Mouse (Mus musculus): ENCODE measurements around the gene Jazf1. TPM values are rescaled to one million over a fixed set of nuclear protein-coding genes. Genes with fewer than 3 reads are reported as not detected.

The Jazf1 gene
- polyA plus RNA-seq, 1 experiment from 2014 or later, result 59.3 TPM

GRCm38 (mm10) chr6:52982175-52982574 is 86.3 kb downstream of the Jazf1 start:
- no peak overlapping the region for H3K4me3 ChIP-seq (ENCODE audit: low read depth, low read length)
- no peaks in the 10 kb centered on the region for H3K9me3 ChIP-seq (replicated peaks; ENCODE audit: control insufficient read depth, low read length, poor library complexity, severe bottlenecking)
- no peaks in the 10 kb centered on the region for H3K27me3 ChIP-seq (ENCODE audit: control insufficient read depth, insufficient read depth, low read depth, low read length)
- 91% methylated on average over 6 of the region's 6 CpGs for WGBS
- H3K4me1 ChIP-seq (ENCODE audit: control insufficient read depth, insufficient read depth, low read length), result no peaks in the 10 kb centered on the region
- no peak overlapping the region for H3K9ac ChIP-seq (ENCODE audit: low read depth, low read length)
- no peak overlapping the region for H3K4me2 ChIP-seq (ENCODE audit: low read length)
- no peaks in the 10 kb centered on the region for H3K36me3 ChIP-seq (ENCODE audit: control insufficient read depth, insufficient read depth, low read length)
- no peak for ATAC-seq
- no peak overlapping the region for H3K27ac ChIP-seq (ENCODE audit: low read length)

- WGBS, result 95% methylated on average over 6 of the region's 6 CpGs
- no peak for ATAC-seq
- Histone ChIP-seq H3K4me3 (ENCODE audit: low read depth, low read length) (no peak overlapping the region), H3K9me3 (replicated peaks; ENCODE audit: control insufficient read depth, low read length, poor library complexity, severe bottlenecking) (no peaks in the 10 kb centered on the region), H3K9ac (ENCODE audit: low read depth, low read length) (no peak overlapping the region), H3K4me1 (ENCODE audit: control insufficient read depth, insufficient read depth, low read length) (no peaks in the 10 kb centered on the region), H3K36me3 (ENCODE audit: control insufficient read depth, insufficient read depth, low read length) (no peaks in the 10 kb centered on the region), H3K27ac (ENCODE audit: low read length) (no peak overlapping the region), H3K4me2 (ENCODE audit: low read length) (no peak overlapping the region), H3K27me3 (ENCODE audit: control insufficient read depth, insufficient read depth, low read depth, low read length) (no peaks in the 10 kb centered on the region)
These were observed 88.9 kb downstream of the Jazf1 start for GRCm38 (mm10) chr6:52979503-52979902.

- no peak overlapping the region for H3K27ac ChIP-seq (ENCODE audit: low read length)
- H3K9ac ChIP-seq (ENCODE audit: low read depth, low read length), result no peak overlapping the region
- H3K36me3 ChIP-seq (ENCODE audit: control insufficient read depth, insufficient read depth, low read length), result no peaks in the 10 kb centered on the region
- 84% methylated on average over 5 of the region's 5 CpGs for WGBS
- ATAC-seq, result no peak
- H3K27me3 ChIP-seq (ENCODE audit: control insufficient read depth, insufficient read depth, low read depth, low read length), result no peaks in the 10 kb centered on the region
- no peak overlapping the region for H3K4me3 ChIP-seq (ENCODE audit: low read depth, low read length)
- H3K4me2 ChIP-seq (ENCODE audit: low read length), result no peak overlapping the region
- H3K9me3 ChIP-seq (replicated peaks; ENCODE audit: control insufficient read depth, low read length, poor library complexity, severe bottlenecking), result no peaks in the 10 kb centered on the region
- no peaks in the 10 kb centered on the region for H3K4me1 ChIP-seq (ENCODE audit: control insufficient read depth, insufficient read depth, low read length)
These were observed 95.1 kb downstream of the Jazf1 start for GRCm38 (mm10) chr6:52973351-52973750.

GRCm38 (mm10) chr6:52972138-52972537 is 96.3 kb downstream of the Jazf1 start:
- no peaks in the 10 kb centered on the region for H3K36me3 ChIP-seq (ENCODE audit: control insufficient read depth, insufficient read depth, low read length)
- H3K4me1 ChIP-seq (ENCODE audit: control insufficient read depth, insufficient read depth, low read length), result 0 out of 2 replicates have a peak, but pooled peaks cover 2% of the 10 kb centered on the region
- no peaks in the 10 kb centered on the region for H3K9me3 ChIP-seq (replicated peaks; ENCODE audit: control insufficient read depth, low read length, poor library complexity, severe bottlenecking)
- H3K4me3 ChIP-seq (ENCODE audit: low read depth, low read length), result no peak overlapping the region
- no peak for ATAC-seq
- no peak overlapping the region for H3K27ac ChIP-seq (ENCODE audit: low read length)
- H3K9ac ChIP-seq (ENCODE audit: low read depth, low read length), result no peak overlapping the region
- WGBS, result 81% methylated on average over 7 of the region's 7 CpGs
- no peak overlapping the region for H3K4me2 ChIP-seq (ENCODE audit: low read length)
- H3K27me3 ChIP-seq (ENCODE audit: control insufficient read depth, insufficient read depth, low read depth, low read length), result no peaks in the 10 kb centered on the region

- H3K27ac ChIP-seq (ENCODE audit: low read length), result no peak overlapping the region
- H3K4me3 ChIP-seq (ENCODE audit: low read depth, low read length), result no peak overlapping the region
- no peak overlapping the region for H3K9ac ChIP-seq (ENCODE audit: low read depth, low read length)
- ATAC-seq, result no peak
- 0 out of 2 replicates have a peak, but pooled peaks cover 2% of the 10 kb centered on the region for H3K4me1 ChIP-seq (ENCODE audit: control insufficient read depth, insufficient read depth, low read length)
- no peaks in the 10 kb centered on the region for H3K9me3 ChIP-seq (replicated peaks; ENCODE audit: control insufficient read depth, low read length, poor library complexity, severe bottlenecking)
- no peaks in the 10 kb centered on the region for H3K27me3 ChIP-seq (ENCODE audit: control insufficient read depth, insufficient read depth, low read depth, low read length)
- H3K36me3 ChIP-seq (ENCODE audit: control insufficient read depth, insufficient read depth, low read length), result no peaks in the 10 kb centered on the region
- no peak overlapping the region for H3K4me2 ChIP-seq (ENCODE audit: low read length)
- 87% methylated on average over 2 of the region's 2 CpGs for WGBS
These were observed 98.6 kb downstream of the Jazf1 start for GRCm38 (mm10) chr6:52969717-52970261.

GRCm38 (mm10) chr6:52968346-52968891 is 100.0 kb downstream of the Jazf1 start:
- Histone ChIP-seq H3K9ac (ENCODE audit: low read depth, low read length) (no peak overlapping the region), H3K27ac (ENCODE audit: low read length) (no peak overlapping the region), H3K36me3 (ENCODE audit: control insufficient read depth, insufficient read depth, low read length) (no peaks in the 10 kb centered on the region), H3K4me2 (ENCODE audit: low read length) (no peak overlapping the region), H3K4me3 (ENCODE audit: low read depth, low read length) (no peak overlapping the region), H3K9me3 (replicated peaks; ENCODE audit: control insufficient read depth, low read length, poor library complexity, severe bottlenecking) (no peaks in the 10 kb centered on the region), H3K4me1 (ENCODE audit: control insufficient read depth, insufficient read depth, low read length) (peaks cover 11% of the 10 kb centered on the region), H3K27me3 (ENCODE audit: control insufficient read depth, insufficient read depth, low read depth, low read length) (no peaks in the 10 kb centered on the region)
- ATAC-seq, result no peak
- 69% methylated on average over 12 of the region's 12 CpGs for WGBS

GRCm38 (mm10) chr6:52967557-52968270 is 100.7 kb downstream of the Jazf1 start:
- no peak for ATAC-seq
- Histone ChIP-seq H3K4me3 (ENCODE audit: low read depth, low read length) (no peak overlapping the region), H3K27me3 (ENCODE audit: control insufficient read depth, insufficient read depth, low read depth, low read length) (no peaks in the 10 kb centered on the region), H3K4me1 (ENCODE audit: control insufficient read depth, insufficient read depth, low read length) (peaks cover 13% of the 10 kb centered on the region), H3K9me3 (replicated peaks; ENCODE audit: control insufficient read depth, low read length, poor library complexity, severe bottlenecking) (no peaks in the 10 kb centered on the region), H3K4me2 (ENCODE audit: low read length) (no peak overlapping the region), H3K36me3 (ENCODE audit: control insufficient read depth, insufficient read depth, low read length) (no peaks in the 10 kb centered on the region), H3K9ac (ENCODE audit: low read depth, low read length) (no peak overlapping the region), H3K27ac (ENCODE audit: low read length) (no peak overlapping the region)
- WGBS, result 62% methylated on average over 10 of the region's 10 CpGs

- Histone ChIP-seq H3K9ac (ENCODE audit: low read depth, low read length) (no peak overlapping the region), H3K36me3 (ENCODE audit: control insufficient read depth, insufficient read depth, low read length) (no peaks in the 10 kb centered on the region), H3K4me1 (ENCODE audit: control insufficient read depth, insufficient read depth, low read length) (peaks cover 13% of the 10 kb centered on the region), H3K9me3 (replicated peaks; ENCODE audit: control insufficient read depth, low read length, poor library complexity, severe bottlenecking) (no peaks in the 10 kb centered on the region), H3K4me2 (ENCODE audit: low read length) (no peak overlapping the region), H3K27me3 (ENCODE audit: control insufficient read depth, insufficient read depth, low read depth, low read length) (no peaks in the 10 kb centered on the region), H3K27ac (ENCODE audit: low read length) (no peak overlapping the region), H3K4me3 (ENCODE audit: low read depth, low read length) (no peak overlapping the region)
- WGBS, result 76% methylated on average over 4 of the region's 4 CpGs
- no peak for ATAC-seq
These were observed 102.4 kb downstream of the Jazf1 start for GRCm38 (mm10) chr6:52966001-52966400.

- H3K4me3 ChIP-seq (ENCODE audit: low read depth, low read length), result no peak overlapping the region
- 62% methylated on average over 7 of the region's 7 CpGs for WGBS
- H3K9ac ChIP-seq (ENCODE audit: low read depth, low read length), result no peak overlapping the region
- H3K4me2 ChIP-seq (ENCODE audit: low read length), result no peak overlapping the region
- H3K27ac ChIP-seq (ENCODE audit: low read length), result no peak overlapping the region
- peaks cover 13% of the 10 kb centered on the region for H3K4me1 ChIP-seq (ENCODE audit: control insufficient read depth, insufficient read depth, low read length)
- peak; percentile 29; the same call in 1 of the 2 replicates for ATAC-seq
- H3K27me3 ChIP-seq (ENCODE audit: control insufficient read depth, insufficient read depth, low read depth, low read length), result no peaks in the 10 kb centered on the region
- no peaks in the 10 kb centered on the region for H3K9me3 ChIP-seq (replicated peaks; ENCODE audit: control insufficient read depth, low read length, poor library complexity, severe bottlenecking)
- no peaks in the 10 kb centered on the region for H3K36me3 ChIP-seq (ENCODE audit: control insufficient read depth, insufficient read depth, low read length)
These were observed 103.1 kb downstream of the Jazf1 start for GRCm38 (mm10) chr6:52965340-52965739.
